Mouse (Mus musculus): Measurements from ENCODE around the gene Mief2.

GRCm38 (mm10) chr11:60772161-60772560, 44.0 kb downstream of the Mief2 start:
- TF ChIP-seq CEBPB (IDR thresholded peaks at IDR 0.05; ENCODE audit: insufficient read depth, poor library complexity, severe bottlenecking) (no peak), TCF12 (IDR thresholded peaks at IDR 0.05; ENCODE audit: insufficient read depth, poor library complexity, severe bottlenecking) (no peak), POLR2AphosphoS2 (IDR thresholded peaks at IDR 0.05; ENCODE audit: insufficient read length, low read depth) (no peak), MYOG (IDR thresholded peaks at IDR 0.05; ENCODE audit: control insufficient read depth in 1 of 3, insufficient read depth in 1 of 3, insufficient read length in 2 of 3, low read depth in 2 of 3) (no peak), POLR2A (IDR thresholded peaks at IDR 0.05; ENCODE audit: insufficient read length, low read depth) (no peak), MAX (IDR thresholded peaks at IDR 0.05; ENCODE audit: low read depth) (no peak), USF1 (IDR thresholded peaks at IDR 0.05; ENCODE audit: low read depth) (no peak), E2F4 (IDR thresholded peaks at IDR 0.05; ENCODE audit: insufficient read depth) (no peak), REST (IDR thresholded peaks at IDR 0.05; ENCODE audit: insufficient read depth, insufficient read length) (no peak), MYOD1 (IDR thresholded peaks at IDR 0.05; ENCODE audit: control insufficient read depth in 1 of 3, insufficient read length in 2 of 3, low read depth in 2 of 3) (no peak)

Measured in myocyte (in vitro differentiated cells).